Mouse (Mus musculus) hindbrain, embryonic 15.5 days (tissue): Measurements from ENCODE around the gene Agap3. TPM values are rescaled to one million over a fixed set of nuclear protein-coding genes. Genes with fewer than 3 reads are reported as not detected.

ENCODE experiments used
- ATAC-seq: fragments of 200-750 bp; cut with Nextera tagmentation; 2 replicates; pipeline ENCODE4 v1.8.0; 2017; ENCODE audit warnings: low read depth, moderate number of reproducible peaks, moderate TSS enrichment; ENCODE audit not compliant: low FRiP score
- H3K27ac ChIP-seq: fragments of 300-500 bp; sonication (generic); replicated peaks from 2 replicates; pipeline ENCODE4 v1.5.1; 2015; ENCODE audit warnings: mild to moderate bottlenecking, inconsistent platforms
- H3K27me3 ChIP-seq: fragments of 300-500 bp; sonication (generic); 2 replicates; pipeline ENCODE4 v1.6.1; 2015; ENCODE audit warnings: control low read depth, inconsistent platforms
- H3K36me3 ChIP-seq: fragments of 300-500 bp; sonication (generic); 2 replicates; pipeline ENCODE4 v1.6.1; 2015; ENCODE audit warnings: control low read depth, inconsistent platforms
- H3K4me1 ChIP-seq: fragments of 300-500 bp; sonication (generic); replicated peaks from 2 replicates; pipeline ENCODE4 v1.6.1; 2015; ENCODE audit warnings: control low read depth, inconsistent platforms
- H3K4me2 ChIP-seq: fragments of 300-500 bp; sonication (generic); 2 replicates; pipeline ENCODE4 v1.6.1; 2015; ENCODE audit warnings: moderate library complexity, mild to moderate bottlenecking, inconsistent platforms
- H3K4me3 ChIP-seq: fragments of 300-500 bp; sonication (generic); 2 replicates; pipeline ENCODE4 v1.5.1; 2015; ENCODE audit warnings: mild to moderate bottlenecking, inconsistent platforms
- H3K9ac ChIP-seq: fragments of 300-500 bp; sonication (generic); 2 replicates; pipeline ENCODE4 v1.6.1; 2015; ENCODE audit warnings: inconsistent platforms
- H3K9me3 ChIP-seq: fragments of 300-500 bp; sonication (generic); 2 replicates; pipeline ENCODE4 v1.6.1; 2016; ENCODE audit warnings: control low read depth, inconsistent platforms
- WGBS: fragments of 180-500 bp; shearing (Covaris S2); methylation state at CpG from one replicate; pipeline ENCODE4 v1.1.7; 2015; 5-methylcytosine and 5-hydroxymethylcytosine counted together
- polyA plus RNA-seq: library from polyadenylated mRNA; unstranded; fragments of >200 nt; fragmentation: Nextera tagmentation; extraction: Ambion mirVana; gene quantifications from 2 replicates; pipeline ENCODE4 v1.2.1, GENCODE M21; 2015

The Agap3 gene
- polyA plus RNA-seq, 1 experiment from 2014 or later = 124 TPM

DNA sequence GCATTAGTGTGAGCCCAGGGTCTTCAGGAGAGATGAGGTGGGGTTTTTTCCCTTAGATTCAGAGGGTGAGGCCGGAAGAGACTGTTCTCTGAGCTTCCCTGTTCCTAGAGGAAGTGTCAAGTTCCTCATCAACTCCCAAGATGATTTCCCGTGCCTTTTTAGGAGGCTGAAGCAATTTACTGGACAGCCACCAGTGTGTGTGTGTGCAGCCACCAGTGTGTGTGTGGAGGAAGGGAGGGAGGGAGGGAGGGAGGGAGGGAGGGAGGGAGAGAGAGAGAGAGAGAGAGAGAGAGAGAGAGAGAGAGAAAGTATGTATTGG, 2.0 kb downstream of the Agap3 start:
- Histone ChIP-seq H3K4me2 (peak overlapping the region; percentile 99), H3K9ac (peak overlapping the region; percentile 92), H3K27me3 (no peaks in the 10 kb centered on the region), H3K4me1 (peaks cover 46% of the 10 kb centered on the region), H3K27ac (peak overlapping the region; percentile 87), H3K36me3 (no peaks in the 10 kb centered on the region), H3K4me3 (peak overlapping the region; percentile 94), H3K9me3 (no peaks in the 10 kb centered on the region)
- ATAC-seq = no peak
- WGBS = 4% methylated on average over 2 of the region's 2 CpGs

DNA sequence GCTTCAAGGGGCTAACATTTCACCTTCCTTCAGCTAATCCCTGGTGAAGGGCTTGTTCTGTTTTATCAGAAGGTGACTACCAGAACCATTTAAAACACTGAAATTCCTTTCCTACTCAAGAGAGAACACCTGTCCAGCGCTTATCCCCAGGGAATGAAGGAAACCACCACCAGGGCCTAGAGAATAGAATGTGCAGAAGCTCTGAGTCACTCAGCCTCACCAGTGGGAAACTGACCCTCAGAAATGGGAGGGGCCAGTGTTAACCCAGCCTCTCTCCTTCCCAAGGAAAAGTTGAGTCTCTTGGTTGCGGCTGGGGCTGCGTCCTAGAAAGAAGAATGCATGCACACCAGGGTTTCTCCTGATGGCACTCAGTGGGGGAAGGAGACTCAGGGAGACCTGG, 3.1 kb downstream of the Agap3 start:
- Histone ChIP-seq H3K27me3 (no peaks in the 10 kb centered on the region), H3K4me3 (0 out of 2 replicates have a peak overlapping the region, but pooled peaks have one; percentile 16), H3K9ac (peak overlapping the region; percentile 15; the same call in 1 of the 2 replicates), H3K27ac (peak overlapping the region; percentile 42; the same call in 1 of the 2 replicates), H3K4me1 (peaks cover 46% of the 10 kb centered on the region), H3K9me3 (no peaks in the 10 kb centered on the region), H3K4me2 (peak overlapping the region; percentile 99), H3K36me3 (no peaks in the 10 kb centered on the region)
- no peak for ATAC-seq
- 52% methylated on average over 3 of the region's 3 CpGs for WGBS

- H3K36me3 ChIP-seq = no peaks in the 10 kb centered on the region
- 0 out of 2 replicates have a peak overlapping the region, but pooled peaks have one; percentile 42 for H3K27ac ChIP-seq
- ATAC-seq = no peak
- H3K4me1 ChIP-seq = peaks cover 46% of the 10 kb centered on the region
- WGBS = 43% methylated on average over 7 of the region's 7 CpGs
- no peaks in the 10 kb centered on the region for H3K27me3 ChIP-seq
- peak overlapping the region; percentile 99 for H3K4me2 ChIP-seq
- H3K4me3 ChIP-seq = 0 out of 2 replicates have a peak overlapping the region, but pooled peaks have one; percentile 3
- H3K9me3 ChIP-seq = no peaks in the 10 kb centered on the region
- H3K9ac ChIP-seq = 0 out of 2 replicates have a peak overlapping the region, but pooled peaks have one; percentile 11
These were observed 3.6 kb downstream of the Agap3 start for GRCm38 (mm10) chr5:24455613-24456012.

DNA sequence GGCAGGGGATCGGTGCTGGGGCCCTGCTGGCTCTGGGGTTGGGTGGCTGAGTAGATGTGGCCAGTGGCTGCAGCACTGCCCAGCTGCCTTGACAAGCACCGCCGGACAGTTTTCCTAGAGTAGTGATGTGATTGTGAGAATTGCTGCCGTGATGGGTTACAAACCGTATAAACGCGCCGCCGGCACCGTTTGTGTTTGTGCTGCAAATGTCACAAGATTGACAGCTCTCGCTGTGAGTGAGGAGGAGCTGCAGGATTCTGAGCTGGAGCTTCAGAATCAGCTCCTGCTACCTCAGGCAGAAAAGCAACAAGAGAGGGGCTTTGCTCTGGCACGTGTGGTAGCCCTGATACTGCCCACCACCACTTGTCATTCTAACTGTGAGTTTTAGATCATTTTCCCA, 14.8 kb downstream of the Agap3 start:
- no peaks in the 10 kb centered on the region for H3K9me3 ChIP-seq
- no peak overlapping the region for H3K4me3 ChIP-seq
- no peak for ATAC-seq
- peaks cover 24% of the 10 kb centered on the region for H3K4me1 ChIP-seq
- no peaks in the 10 kb centered on the region for H3K27me3 ChIP-seq
- H3K27ac ChIP-seq = no peak overlapping the region
- no peak overlapping the region for H3K4me2 ChIP-seq
- 36% methylated on average over 12 of the region's 12 CpGs for WGBS
- no peaks in the 10 kb centered on the region for H3K36me3 ChIP-seq
- no peak overlapping the region for H3K9ac ChIP-seq

- no peak overlapping the region for H3K9ac ChIP-seq
- H3K4me3 ChIP-seq = no peak overlapping the region
- 9% methylated on average over 5 of the region's 5 CpGs for WGBS
- peaks cover 51% of the 10 kb centered on the region for H3K4me1 ChIP-seq
- H3K9me3 ChIP-seq = no peaks in the 10 kb centered on the region
- no peak overlapping the region for H3K4me2 ChIP-seq
- peak; percentile 55; the same call in 1 of the 2 replicates for ATAC-seq
- no peak overlapping the region for H3K27ac ChIP-seq
- H3K36me3 ChIP-seq = no peaks in the 10 kb centered on the region
- H3K27me3 ChIP-seq = peaks cover 6% of the 10 kb centered on the region; the same call in 1 of the 2 replicates
These were observed 18.6 kb downstream of the Agap3 start for GRCm38 (mm10) chr5:24470600-24470999.

GRCm38 (mm10) chr5:24472884-24473619, 21.1 kb downstream of the Agap3 start:
- Histone ChIP-seq H3K4me3 (no peak overlapping the region), H3K27me3 (peaks cover 6% of the 10 kb centered on the region; the same call in 1 of the 2 replicates), H3K9me3 (no peaks in the 10 kb centered on the region), H3K9ac (no peak overlapping the region), H3K4me1 (peaks cover 36% of the 10 kb centered on the region), H3K4me2 (no peak overlapping the region), H3K27ac (no peak overlapping the region), H3K36me3 (peaks cover 13% of the 10 kb centered on the region)
- ATAC-seq = no peak
- 31% methylated on average over 6 of the region's 7 CpGs for WGBS

DNA sequence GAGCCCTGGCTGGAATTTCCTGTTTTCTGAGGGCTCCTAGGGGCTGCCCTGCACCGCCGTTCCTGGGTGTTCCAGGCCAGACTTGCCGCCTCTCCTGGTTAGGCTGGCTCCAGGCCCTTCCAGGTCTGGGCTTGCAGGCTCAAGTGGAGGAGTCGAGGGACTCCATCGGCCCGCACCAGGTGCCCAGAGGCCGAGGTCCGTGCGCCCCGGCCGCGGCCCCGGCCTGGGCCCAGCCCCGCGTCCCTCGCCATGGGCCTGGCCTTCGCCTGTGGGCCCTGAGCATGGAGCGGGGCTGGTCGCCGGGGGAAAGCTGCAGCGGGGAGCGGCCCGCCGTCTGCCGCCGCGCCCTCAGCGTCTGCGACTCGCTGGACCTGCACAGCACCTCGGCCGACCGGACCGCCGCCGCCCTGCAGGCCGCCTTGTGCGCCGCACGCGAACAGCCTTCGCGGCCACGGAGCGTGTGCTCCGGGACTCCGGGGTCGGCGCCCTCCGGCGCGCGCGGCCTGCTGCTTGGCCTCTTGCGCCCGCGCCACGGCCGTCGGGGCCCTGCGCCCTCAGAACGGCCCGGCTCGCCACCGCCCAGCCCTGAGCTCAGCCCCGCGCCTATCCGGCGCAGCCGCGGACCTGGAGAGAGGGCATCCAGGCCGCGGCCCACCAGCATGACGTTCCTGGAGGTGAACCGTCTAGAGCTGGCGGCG, 22.2 kb downstream of the Agap3 start:
- WGBS = 3% methylated on average over 72 of the region's 77 CpGs
- no peaks in the 10 kb centered on the region for H3K9me3 ChIP-seq
- peaks cover 23% of the 10 kb centered on the region for H3K36me3 ChIP-seq
- H3K9ac ChIP-seq = peak overlapping the region; percentile 23; the same call in 1 of the 2 replicates
- H3K4me1 ChIP-seq = peaks cover 36% of the 10 kb centered on the region
- ATAC-seq = no peak
- no peak overlapping the region for H3K27ac ChIP-seq
- H3K4me2 ChIP-seq = peak overlapping the region; percentile 52
- peak overlapping the region; percentile 31 for H3K4me3 ChIP-seq
- peaks cover 6% of the 10 kb centered on the region; the same call in 1 of the 2 replicates for H3K27me3 ChIP-seq

DNA sequence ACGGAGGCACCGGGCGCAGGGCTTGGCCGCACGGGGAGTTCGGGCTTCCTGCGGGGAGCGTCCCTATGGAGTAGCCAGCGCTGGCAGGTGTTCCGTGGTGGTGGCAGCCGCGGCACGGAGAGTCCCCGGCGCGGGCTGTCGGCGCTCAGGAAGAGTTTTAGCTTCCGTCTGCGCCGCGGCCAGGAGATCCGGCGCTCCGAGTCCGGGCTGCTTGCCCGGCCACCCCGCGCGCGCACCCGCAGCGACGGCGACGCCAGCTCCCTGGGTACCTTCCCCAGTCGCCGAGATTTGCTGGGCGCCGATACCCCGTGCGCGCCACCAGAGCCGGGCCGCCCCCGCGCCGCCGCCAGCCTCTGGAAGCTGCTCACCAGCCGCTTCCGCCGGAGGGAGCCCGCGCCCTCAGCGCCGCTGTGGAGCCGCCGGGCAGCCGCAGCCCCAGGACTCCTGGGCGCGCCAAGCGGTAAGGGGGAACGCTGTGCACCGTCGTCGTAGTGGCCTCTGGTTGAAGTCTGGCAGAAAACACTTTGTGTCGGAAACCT, 22.8 kb downstream of the Agap3 start:
- Histone ChIP-seq H3K27ac (no peak overlapping the region), H3K4me3 (peak overlapping the region; percentile 31), H3K9ac (0 out of 2 replicates have a peak overlapping the region, but pooled peaks have one; percentile 23), H3K36me3 (peaks cover 28% of the 10 kb centered on the region), H3K27me3 (peaks cover 6% of the 10 kb centered on the region; the same call in 1 of the 2 replicates), H3K4me2 (peak overlapping the region; percentile 52), H3K4me1 (peaks cover 36% of the 10 kb centered on the region), H3K9me3 (no peaks in the 10 kb centered on the region)
- no peak for ATAC-seq
- WGBS = 4% methylated on average over 66 of the region's 67 CpGs

- Histone ChIP-seq H3K4me3 (peak overlapping the region; percentile 31; the same call in 1 of the 2 replicates), H3K4me1 (peaks cover 31% of the 10 kb centered on the region), H3K9ac (no peak overlapping the region), H3K27ac (no peak overlapping the region), H3K27me3 (peaks cover 6% of the 10 kb centered on the region; the same call in 1 of the 2 replicates), H3K4me2 (no peak overlapping the region), H3K9me3 (no peaks in the 10 kb centered on the region), H3K36me3 (peaks cover 37% of the 10 kb centered on the region)
- ATAC-seq = peak; percentile 32; the same call in 1 of the 2 replicates
- WGBS = 72% methylated on average over 6 of the region's 6 CpGs
These were observed 23.7 kb downstream of the Agap3 start for GRCm38 (mm10) chr5:24475476-24476241.

DNA sequence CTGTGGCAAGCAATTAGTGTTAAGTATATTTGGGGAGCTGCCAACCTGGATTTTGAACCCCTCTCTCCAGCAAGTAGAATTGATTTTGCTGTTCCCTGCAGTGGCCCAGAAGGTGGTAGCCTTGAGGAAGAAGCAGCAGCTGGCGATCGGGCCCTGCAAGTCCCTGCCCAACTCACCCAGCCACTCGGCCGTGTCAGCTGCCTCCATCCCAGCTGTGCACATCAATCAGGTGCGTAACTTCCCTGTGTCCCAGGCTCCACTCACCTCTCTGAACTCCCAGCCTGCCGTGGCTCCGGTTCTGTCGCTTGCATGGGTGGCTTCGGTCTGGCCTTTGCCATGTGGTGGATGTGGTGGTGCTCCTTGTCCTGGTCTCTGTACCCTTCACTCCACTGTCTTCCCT, 25.9 kb downstream of the Agap3 start:
- Histone ChIP-seq H3K4me3 (no peak overlapping the region), H3K4me2 (no peak overlapping the region), H3K27ac (no peak overlapping the region), H3K4me1 (peaks cover 42% of the 10 kb centered on the region), H3K9ac (no peak overlapping the region), H3K27me3 (peaks cover 6% of the 10 kb centered on the region; the same call in 1 of the 2 replicates), H3K9me3 (no peaks in the 10 kb centered on the region), H3K36me3 (peaks cover 37% of the 10 kb centered on the region)
- ATAC-seq = no peak
- WGBS = 74% methylated on average over 9 of the region's 9 CpGs

- Histone ChIP-seq H3K4me2 (no peak overlapping the region), H3K9me3 (no peaks in the 10 kb centered on the region), H3K27ac (no peak overlapping the region), H3K4me1 (peaks cover 36% of the 10 kb centered on the region), H3K36me3 (peaks cover 39% of the 10 kb centered on the region), H3K4me3 (no peak overlapping the region), H3K27me3 (no peaks in the 10 kb centered on the region), H3K9ac (no peak overlapping the region)
- WGBS = 0% methylated on average over 3 of the region's 4 CpGs
- peak; percentile 4; the same call in 1 of the 2 replicates for ATAC-seq
These were observed 29.7 kb downstream of the Agap3 start for GRCm38 (mm10) chr5:24481647-24482046.
